Mouse (Mus musculus): ENCODE measurements around the gene Vav2. TPM values are rescaled to one million over a fixed set of nuclear protein-coding genes. Genes with fewer than 3 reads are reported as not detected.

Vav2 gene
- total RNA-seq (2012; rRNA removed), result 17.4 and 21.1 TPM in 2 replicates

DNA sequence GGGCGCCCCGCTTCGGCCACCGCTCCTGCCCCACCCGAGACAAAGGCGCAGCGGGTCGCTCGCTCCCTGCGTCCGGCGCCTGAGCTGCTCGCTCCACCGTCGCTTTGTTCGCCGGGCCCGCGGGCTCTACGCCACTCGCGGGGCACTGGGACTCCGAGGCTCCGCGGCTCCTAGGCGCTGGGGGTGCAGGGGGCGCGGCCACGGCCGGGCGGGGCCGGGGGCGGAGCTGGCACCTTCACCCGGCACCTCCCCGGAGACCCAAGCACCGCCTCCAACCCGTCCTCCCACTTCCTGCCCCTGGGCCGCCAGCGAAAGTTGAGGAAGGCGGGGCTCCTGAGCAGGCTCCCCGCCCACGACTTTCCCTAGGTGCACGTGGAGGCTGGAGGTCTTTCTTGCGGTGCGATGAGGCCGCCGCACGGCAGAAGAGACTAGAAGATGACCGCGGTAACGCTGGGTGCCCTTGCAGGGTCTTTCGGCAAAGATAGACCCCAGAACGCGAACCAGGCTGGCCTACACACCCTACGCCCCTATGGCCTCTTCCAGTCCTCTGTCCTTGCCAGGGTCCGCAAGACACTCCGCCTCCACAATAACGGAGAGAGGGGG, at the start of gene Vav2:
Gene Vav2 (minus strand): TSS at position 179 of the 603 bp plus-strand sequence.
- in situ Hi-C loops (cut with MboI; ENCODE audit: low sequenced_read_pairs in 2 of 2, unreplicated experiment in 2 of 2), result loop anchor here (5.0 to 10.0 kb wide), 2 partner anchors 140 to 142 kb away; no protein-coding TSS in a partner anchor

DNA sequence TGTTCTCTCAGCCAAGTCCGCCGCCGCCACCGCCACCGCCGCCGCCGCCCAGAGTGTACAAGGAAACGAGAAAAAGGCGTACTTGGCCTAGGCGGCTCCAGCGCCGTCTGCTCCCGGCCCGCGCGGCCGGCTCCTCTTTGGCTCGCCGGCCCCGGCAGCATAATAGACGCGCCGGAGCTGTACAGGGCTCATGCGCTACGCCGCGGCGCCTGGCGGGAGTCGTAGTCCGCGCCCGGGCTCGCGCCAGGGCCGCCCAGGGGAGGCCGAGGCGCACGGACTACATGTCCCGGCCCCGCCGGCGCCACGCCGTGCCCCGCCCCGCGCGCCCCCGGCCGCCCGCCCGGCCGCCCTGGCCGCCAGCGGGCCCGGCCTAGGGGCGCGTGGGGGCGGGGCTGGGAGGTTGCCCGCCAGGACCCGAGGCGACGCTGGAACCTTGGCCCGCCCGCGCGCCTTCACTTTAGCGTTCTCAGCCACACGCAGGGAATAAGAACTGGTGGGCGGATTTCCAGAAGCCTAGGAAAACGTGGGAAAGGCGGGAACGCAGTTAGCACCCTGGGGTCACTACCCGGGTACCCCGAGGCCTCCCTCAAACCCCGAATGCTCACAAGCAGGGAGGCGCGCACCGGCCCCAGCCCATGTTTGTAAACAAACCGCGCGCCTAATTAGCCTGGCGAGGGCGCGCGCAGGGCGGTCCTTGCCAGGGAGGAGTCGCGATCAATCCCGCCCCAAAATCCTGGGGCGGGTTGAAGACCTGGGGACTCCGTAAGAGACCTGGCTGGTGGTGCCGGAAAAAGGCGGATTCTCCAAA, 48.9 kb upstream of the Vav2 start:
- Histone ChIP-seq H3K4me3 (ENCODE audit: insufficient read depth in 1 of 2, low read depth in 1 of 2, low read length in 2 of 2, poor library complexity in 1 of 2, severe bottlenecking in 1 of 2) (peak overlapping the region; percentile 88 to 95), H3K36me3 (ENCODE audit: control insufficient read depth, insufficient read depth, low read length, poor library complexity, severe bottlenecking) (peaks cover 16% of the 10 kb centered on the region; the same call in 1 of the 2 replicates), H3K27ac (ENCODE audit: insufficient read depth, low read depth, low read length, poor library complexity, severe bottlenecking) (peak overlapping the region; percentile 83), H3K4me1 (ENCODE audit: control insufficient read depth in 2 of 2, insufficient read depth in 2 of 2, low read length in 2 of 2, poor library complexity in 1 of 2) (peaks cover 3 to 16% of the 10 kb centered on the region in 2 experiments; a peak in 2 of 4 replicates), H3K9me3 (ENCODE audit: control insufficient read depth, insufficient read depth, low read depth, low read length) (no peaks in the 10 kb centered on the region), H3K9ac (ENCODE audit: insufficient read depth, low read depth, low read length, poor library complexity, severe bottlenecking) (peak overlapping the region; percentile 91)
- peak; percentile 83 for DNase-seq (ENCODE audit: low read depth, low spot score)
- no peak for TF ChIP-seq CHD2 (IDR thresholded peaks at IDR 0.05; ENCODE audit: low read depth, low read length)
- peak; percentile 94 for TF ChIP-seq HCFC1 (IDR thresholded peaks at IDR 0.05; ENCODE audit: borderline replicate concordance, insufficient read depth, low read length)
- in situ Hi-C loops (cut with MboI; ENCODE audit: low sequenced_read_pairs in 2 of 2, unreplicated experiment in 2 of 2), result no loop called here

More for the DNA sequence above, at the start of gene Vav2:
- peak within 1 kb of the TSS; percentile 90 to 91 for H3K4me3 ChIP-seq (ENCODE audit: insufficient read depth in 1 of 2, low read depth in 1 of 2, low read length in 2 of 2, poor library complexity in 1 of 2, severe bottlenecking in 1 of 2)
- no peaks in the 10 kb centered on the region for H3K36me3 ChIP-seq (ENCODE audit: control insufficient read depth, insufficient read depth, low read length, poor library complexity, severe bottlenecking)
- H3K4me1 ChIP-seq (ENCODE audit: control insufficient read depth in 2 of 2, insufficient read depth in 2 of 2, low read length in 2 of 2, poor library complexity in 1 of 2), result peaks cover 0 to 11% of the 10 kb centered on the region in 2 experiments; a peak in 2 of 4 replicates
- peak within 1 kb of the TSS; percentile 79 for H3K9ac ChIP-seq (ENCODE audit: insufficient read depth, low read depth, low read length, poor library complexity, severe bottlenecking)
- TF ChIP-seq ZC3H11A (IDR thresholded peaks at IDR 0.05; ENCODE audit: borderline replicate concordance, low read depth, low read length) (no peak), MAFK (IDR thresholded peaks at IDR 0.05; ENCODE audit: insufficient read depth, low read depth, low read length) (no peak), CHD2 (IDR thresholded peaks at IDR 0.05; ENCODE audit: low read depth, low read length) (no peak), ZNF384 (IDR thresholded peaks at IDR 0.05; ENCODE audit: low read depth, low read length) (no peak)
- no peak within 1 kb of the TSS; the same call in 1 of the 2 replicates for H3K27ac ChIP-seq (ENCODE audit: insufficient read depth, low read depth, low read length, poor library complexity, severe bottlenecking)
- H3K9me3 ChIP-seq (ENCODE audit: control insufficient read depth, insufficient read depth, low read depth, low read length), result no peaks in the 10 kb centered on the region
- DNase-seq (ENCODE audit: low read depth, low spot score), result peak; percentile 89

DNA sequence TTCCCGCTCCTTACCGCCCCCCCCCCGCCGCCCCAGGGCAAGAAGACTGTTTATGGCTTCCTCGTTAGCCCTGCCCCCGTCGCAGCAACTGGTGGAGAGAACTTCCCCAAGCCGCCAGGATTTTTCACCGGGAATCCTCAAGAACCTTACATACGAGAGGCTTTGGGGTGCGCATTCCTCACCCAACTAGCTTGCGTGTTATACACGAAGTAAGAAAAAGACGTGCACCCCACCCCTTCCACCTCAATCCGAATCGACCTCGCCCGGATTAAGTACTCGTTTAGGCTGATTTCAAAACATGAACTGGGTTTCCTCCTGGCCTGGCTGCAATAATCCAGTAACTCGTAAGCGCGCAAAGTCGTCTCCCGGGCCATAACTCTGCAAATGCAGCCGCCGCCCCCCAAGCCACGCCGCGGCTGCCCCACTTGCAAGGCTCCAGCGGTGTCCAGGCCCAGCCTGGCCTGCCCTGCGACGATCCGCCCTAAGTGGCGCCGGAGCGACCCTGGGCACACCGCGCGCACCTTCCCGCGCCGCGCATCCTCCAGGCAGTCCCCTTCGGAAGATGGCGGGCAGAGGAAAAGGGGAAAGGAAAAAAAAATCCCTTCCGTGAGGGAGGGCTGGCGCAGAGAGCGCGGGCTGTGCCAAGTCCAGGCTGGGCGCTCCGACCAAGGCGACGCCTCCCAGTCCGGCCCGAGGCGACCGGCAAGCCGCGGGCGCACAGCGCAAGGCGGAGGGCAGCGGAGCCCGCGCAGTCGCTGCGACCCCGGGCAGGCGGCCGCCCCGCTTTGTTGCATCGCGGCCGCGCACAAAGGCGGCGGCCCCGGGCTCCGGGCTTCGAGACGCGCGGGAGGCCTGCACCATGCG, 48.0 kb upstream of the Vav2 start:
- Histone ChIP-seq H3K36me3 (ENCODE audit: control insufficient read depth, insufficient read depth, low read length, poor library complexity, severe bottlenecking) (peaks cover 16% of the 10 kb centered on the region; the same call in 1 of the 2 replicates), H3K4me3 (ENCODE audit: insufficient read depth in 1 of 2, low read depth in 1 of 2, low read length in 2 of 2, poor library complexity in 1 of 2, severe bottlenecking in 1 of 2) (peak overlapping the region; percentile 88 to 95), H3K9ac (ENCODE audit: insufficient read depth, low read depth, low read length, poor library complexity, severe bottlenecking) (peak overlapping the region; percentile 91), H3K27ac (ENCODE audit: insufficient read depth, low read depth, low read length, poor library complexity, severe bottlenecking) (peak overlapping the region; percentile 83), H3K4me1 (ENCODE audit: control insufficient read depth in 2 of 2, insufficient read depth in 2 of 2, low read length in 2 of 2, poor library complexity in 1 of 2) (peaks cover 3 to 16% of the 10 kb centered on the region in 2 experiments; a peak in 2 of 4 replicates), H3K9me3 (ENCODE audit: control insufficient read depth, insufficient read depth, low read depth, low read length) (no peaks in the 10 kb centered on the region)
- in situ Hi-C loops (cut with MboI; ENCODE audit: low sequenced_read_pairs in 2 of 2, unreplicated experiment in 2 of 2), result no loop called here
- DNase-seq (ENCODE audit: low read depth, low spot score), result no peak
- TF ChIP-seq MAFK (IDR thresholded peaks at IDR 0.05; ENCODE audit: insufficient read depth, low read depth, low read length), result no peak
- TF ChIP-seq ZNF384 (IDR thresholded peaks at IDR 0.05; ENCODE audit: low read depth, low read length), result no peak
- TF ChIP-seq HCFC1 (IDR thresholded peaks at IDR 0.05; ENCODE audit: borderline replicate concordance, insufficient read depth, low read length), result peak; percentile 27; the same call in 1 of the 2 replicates
- no peak for TF ChIP-seq ZC3H11A (IDR thresholded peaks at IDR 0.05; ENCODE audit: borderline replicate concordance, low read depth, low read length)
- no peak for TF ChIP-seq CHD2 (IDR thresholded peaks at IDR 0.05; ENCODE audit: low read depth, low read length)

DNA sequence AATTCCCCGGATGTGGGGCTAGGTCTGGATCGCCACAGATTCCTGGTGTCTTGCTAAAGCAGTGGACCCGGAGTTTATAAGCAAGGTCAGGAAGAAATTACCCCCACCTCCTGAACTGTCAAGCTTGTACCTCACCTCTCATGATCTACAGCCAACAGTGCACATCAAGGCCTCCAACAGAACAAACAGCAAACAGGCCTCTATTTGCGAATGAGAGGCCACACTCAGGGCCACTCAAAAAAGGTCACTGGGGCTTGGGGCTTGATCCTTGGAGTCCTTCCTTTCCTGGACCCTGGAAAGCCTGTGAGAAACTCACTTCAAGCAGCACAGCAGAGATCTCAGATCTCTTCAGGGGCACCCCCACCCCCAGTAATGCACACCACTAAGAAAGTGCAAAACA, 47.1 kb upstream of the Vav2 start:
- Histone ChIP-seq H3K9ac (ENCODE audit: insufficient read depth, low read depth, low read length, poor library complexity, severe bottlenecking) (peak overlapping the region; percentile 32), H3K4me3 (ENCODE audit: insufficient read depth in 1 of 2, low read depth in 1 of 2, low read length in 2 of 2, poor library complexity in 1 of 2, severe bottlenecking in 1 of 2) (peak overlapping the region; percentile 88 to 95), H3K9me3 (ENCODE audit: control insufficient read depth, insufficient read depth, low read depth, low read length) (no peaks in the 10 kb centered on the region), H3K36me3 (ENCODE audit: control insufficient read depth, insufficient read depth, low read length, poor library complexity, severe bottlenecking) (peaks cover 16% of the 10 kb centered on the region; the same call in 1 of the 2 replicates), H3K27ac (ENCODE audit: insufficient read depth, low read depth, low read length, poor library complexity, severe bottlenecking) (no peak overlapping the region), H3K4me1 (ENCODE audit: control insufficient read depth in 2 of 2, insufficient read depth in 2 of 2, low read length in 2 of 2, poor library complexity in 1 of 2) (peaks cover 3 to 18% of the 10 kb centered on the region in 2 experiments; a peak in 2 of 4 replicates)
- DNase-seq (ENCODE audit: low read depth, low spot score), result no peak
- TF ChIP-seq ZNF384 (IDR thresholded peaks at IDR 0.05; ENCODE audit: low read depth, low read length), result no peak
- no peak for TF ChIP-seq MAFK (IDR thresholded peaks at IDR 0.05; ENCODE audit: insufficient read depth, low read depth, low read length)
- TF ChIP-seq HCFC1 (IDR thresholded peaks at IDR 0.05; ENCODE audit: borderline replicate concordance, insufficient read depth, low read length), result no peak
- no peak for TF ChIP-seq CHD2 (IDR thresholded peaks at IDR 0.05; ENCODE audit: low read depth, low read length)
- no peak for TF ChIP-seq ZC3H11A (IDR thresholded peaks at IDR 0.05; ENCODE audit: borderline replicate concordance, low read depth, low read length)
- in situ Hi-C loops (cut with MboI; ENCODE audit: low sequenced_read_pairs in 2 of 2, unreplicated experiment in 2 of 2), result no loop called here

Measured in ES-E14 (cell line).